Mouse (Mus musculus): ENCODE results near the gene Nim1k. TPM values are rescaled to one million over a fixed set of nuclear protein-coding genes. Genes with fewer than 3 reads are reported as not detected.

Gene Nim1k
- polyA plus RNA-seq, 1 experiment from 2014 or later = 4.2 TPM

GRCm38 (mm10) chr13:119754635-119755020 is 1.1 kb downstream of the Nim1k start:
- Histone ChIP-seq H3K27ac (peak overlapping the region; percentile 79), H3K9ac (peak overlapping the region; percentile 82), H3K27me3 (no peaks in the 10 kb centered on the region), H3K36me3 (ENCODE audit: poor library complexity, severe bottlenecking) (0 out of 2 replicates have a peak, but pooled peaks cover 5% of the 10 kb centered on the region), H3K4me1 (peaks cover 39% of the 10 kb centered on the region), H3K9me3 (replicated peaks) (no peaks in the 10 kb centered on the region), H3K4me3 (peak overlapping the region; percentile 62), H3K4me2 (peak overlapping the region; percentile 95)
- ATAC-seq = no peak; the same call in 1 of the 2 replicates
- WGBS = 15% methylated on average over 3 of the region's 3 CpGs

- ATAC-seq = peak; percentile 63
- WGBS = 17% methylated on average over 9 of the region's 9 CpGs
Observed at GRCm38 (mm10) chr13:119753859-119754634, 1.6 kb downstream of the Nim1k start.

GRCm38 (mm10) chr13:119746930-119747329 is 8.8 kb downstream of the Nim1k start:
- Histone ChIP-seq H3K9ac (no peak overlapping the region), H3K4me1 (peaks cover 21% of the 10 kb centered on the region), H3K4me3 (no peak overlapping the region), H3K27me3 (no peaks in the 10 kb centered on the region), H3K36me3 (ENCODE audit: poor library complexity, severe bottlenecking) (0 out of 2 replicates have a peak, but pooled peaks cover 3% of the 10 kb centered on the region), H3K27ac (no peak overlapping the region), H3K9me3 (replicated peaks) (no peaks in the 10 kb centered on the region), H3K4me2 (no peak overlapping the region)
- no peak for ATAC-seq
- 91% methylated on average over 4 of the region's 4 CpGs for WGBS

More at GRCm38 (mm10) chr13:119753859-119754634, 1.6 kb downstream of the Nim1k start:
- Histone ChIP-seq H3K4me2 (peak overlapping the region; percentile 95), H3K9ac (no peak overlapping the region), H3K9me3 (replicated peaks) (no peaks in the 10 kb centered on the region), H3K27ac (peak overlapping the region; percentile 79), H3K27me3 (no peaks in the 10 kb centered on the region), H3K36me3 (ENCODE audit: poor library complexity, severe bottlenecking) (0 out of 2 replicates have a peak, but pooled peaks cover 3% of the 10 kb centered on the region), H3K4me1 (peaks cover 39% of the 10 kb centered on the region), H3K4me3 (peak overlapping the region; percentile 62)

GRCm38 (mm10) chr13:119743470-119743869 is 12.2 kb downstream of the Nim1k start:
- H3K27ac ChIP-seq = no peak overlapping the region
- no peak overlapping the region for H3K4me3 ChIP-seq
- no peaks in the 10 kb centered on the region for H3K36me3 ChIP-seq (ENCODE audit: poor library complexity, severe bottlenecking)
- no peaks in the 10 kb centered on the region for H3K9me3 ChIP-seq (replicated peaks)
- no peak overlapping the region for H3K4me2 ChIP-seq
- no peak overlapping the region for H3K9ac ChIP-seq
- ATAC-seq = no peak
- peaks cover 32% of the 10 kb centered on the region for H3K4me1 ChIP-seq
- H3K27me3 ChIP-seq = no peaks in the 10 kb centered on the region
- WGBS = 60% methylated on average over 3 of the region's 3 CpGs

GRCm38 (mm10) chr13:119742711-119743415 is 12.8 kb downstream of the Nim1k start:
- no peaks in the 10 kb centered on the region for H3K36me3 ChIP-seq (ENCODE audit: poor library complexity, severe bottlenecking)
- no peaks in the 10 kb centered on the region for H3K27me3 ChIP-seq
- no peak overlapping the region for H3K9ac ChIP-seq
- 86% methylated on average over 6 of the region's 6 CpGs for WGBS
- no peak for ATAC-seq
- H3K4me2 ChIP-seq = no peak overlapping the region
- H3K9me3 ChIP-seq (replicated peaks) = no peaks in the 10 kb centered on the region
- no peak overlapping the region for H3K4me3 ChIP-seq
- peaks cover 32% of the 10 kb centered on the region for H3K4me1 ChIP-seq
- no peak overlapping the region for H3K27ac ChIP-seq

- Histone ChIP-seq H3K27ac (peak overlapping the region; percentile 75), H3K4me3 (peak overlapping the region; percentile 16), H3K27me3 (no peaks in the 10 kb centered on the region), H3K9me3 (replicated peaks) (no peaks in the 10 kb centered on the region), H3K4me2 (peak overlapping the region; percentile 53), H3K4me1 (peaks cover 32% of the 10 kb centered on the region), H3K36me3 (ENCODE audit: poor library complexity, severe bottlenecking) (no peaks in the 10 kb centered on the region), H3K9ac (peak overlapping the region; percentile 51; the same call in 1 of the 2 replicates)
- ATAC-seq = peak; percentile 80
- WGBS = 2% methylated on average over 19 of the region's 19 CpGs
Observed at GRCm38 (mm10) chr13:119741390-119742237, 14.1 kb downstream of the Nim1k start.

- Histone ChIP-seq H3K4me2 (no peak overlapping the region), H3K4me3 (no peak overlapping the region), H3K27ac (no peak overlapping the region), H3K36me3 (ENCODE audit: poor library complexity, severe bottlenecking) (peaks cover under 1% of the 10 kb centered on the region; the same call in 1 of the 2 replicates), H3K4me1 (no peaks in the 10 kb centered on the region; the same call in 1 of the 2 replicates), H3K9ac (no peak overlapping the region), H3K9me3 (replicated peaks) (no peaks in the 10 kb centered on the region), H3K27me3 (no peaks in the 10 kb centered on the region)
- 26% methylated on average over 6 of the region's 6 CpGs for WGBS
- ATAC-seq = peak; percentile 31; the same call in 1 of the 2 replicates
Observed at GRCm38 (mm10) chr13:119731448-119731847, 24.2 kb downstream of the Nim1k start.

- Histone ChIP-seq H3K4me1 (no peaks in the 10 kb centered on the region; the same call in 1 of the 2 replicates), H3K36me3 (ENCODE audit: poor library complexity, severe bottlenecking) (peaks cover 6% of the 10 kb centered on the region; the same call in 1 of the 2 replicates), H3K4me3 (no peak overlapping the region), H3K27me3 (no peaks in the 10 kb centered on the region), H3K27ac (no peak overlapping the region), H3K9me3 (replicated peaks) (no peaks in the 10 kb centered on the region), H3K9ac (no peak overlapping the region), H3K4me2 (no peak overlapping the region)
- no peak for ATAC-seq
- WGBS = 86% methylated on average over 7 of the region's 7 CpGs
Observed at GRCm38 (mm10) chr13:119729406-119729805, 26.3 kb downstream of the Nim1k start.

- Histone ChIP-seq H3K4me3 (no peak overlapping the region), H3K9me3 (replicated peaks) (no peaks in the 10 kb centered on the region), H3K4me1 (no peaks in the 10 kb centered on the region; the same call in 1 of the 2 replicates), H3K4me2 (no peak overlapping the region), H3K27me3 (no peaks in the 10 kb centered on the region), H3K36me3 (ENCODE audit: poor library complexity, severe bottlenecking) (peaks cover 6% of the 10 kb centered on the region; the same call in 1 of the 2 replicates), H3K9ac (no peak overlapping the region), H3K27ac (no peak overlapping the region)
- 0 out of 2 replicates have a peak, but pooled peaks have one; percentile 22 for ATAC-seq
- 63% methylated on average over 26 of the region's 26 CpGs for WGBS
Observed at GRCm38 (mm10) chr13:119727608-119728387, 27.9 kb downstream of the Nim1k start.

- no peaks in the 10 kb centered on the region for H3K27me3 ChIP-seq
- no peaks in the 10 kb centered on the region for H3K4me1 ChIP-seq
- 86% methylated on average over 7 of the region's 7 CpGs for WGBS
- no peaks in the 10 kb centered on the region for H3K9me3 ChIP-seq (replicated peaks)
- H3K9ac ChIP-seq = no peak overlapping the region
- no peak overlapping the region for H3K4me2 ChIP-seq
- ATAC-seq = no peak
- H3K4me3 ChIP-seq = no peak overlapping the region
- H3K36me3 ChIP-seq (ENCODE audit: poor library complexity, severe bottlenecking) = peaks cover 6% of the 10 kb centered on the region; the same call in 1 of the 2 replicates
- H3K27ac ChIP-seq = no peak overlapping the region
Observed at GRCm38 (mm10) chr13:119724541-119724940, 31.1 kb downstream of the Nim1k start.

- Histone ChIP-seq H3K4me1 (no peaks in the 10 kb centered on the region), H3K4me2 (no peak overlapping the region), H3K27me3 (no peaks in the 10 kb centered on the region), H3K9ac (no peak overlapping the region), H3K4me3 (no peak overlapping the region), H3K9me3 (replicated peaks) (no peaks in the 10 kb centered on the region), H3K27ac (no peak overlapping the region), H3K36me3 (ENCODE audit: poor library complexity, severe bottlenecking) (peaks cover 6% of the 10 kb centered on the region; the same call in 1 of the 2 replicates)
- WGBS = 87% methylated on average over 5 of the region's 5 CpGs
- no peak for ATAC-seq
Observed at GRCm38 (mm10) chr13:119723368-119723767, 32.3 kb downstream of the Nim1k start.

Data from forebrain, embryonic 13.5 days (tissue).